Mouse (Mus musculus) MEL (cell line): ENCODE results near the gene Abcc9. TPM values are rescaled to one million over a fixed set of nuclear protein-coding genes. Genes with fewer than 3 reads are reported as not detected.

ENCODE experiments used
- DNase-seq: peaks from one replicate; pipeline ENCODE4 v3.0.0; 2011; ENCODE audit warnings: low read depth, low spot score
- H3K27ac ChIP-seq: 2 replicates; pipeline ENCODE4 v1.5.1; 2012; ENCODE audit warnings: low read depth, mild to moderate bottlenecking, control low read depth, low read length, moderate library complexity; ENCODE audit not compliant: control insufficient read depth
- H3K27me3 ChIP-seq, 2 experiments: fragments of 150-350 bp in 1 of 2; sonication (generic) in 1 of 2; 2 replicates each; pipeline ENCODE4 v1.6.1; 2012; ENCODE audit warnings: low read length in 2 of 2, mild to moderate bottlenecking in 2 of 2, improper control_type of control experiment in 1 of 2, moderate library complexity in 1 of 2; ENCODE audit not compliant: insufficient read depth in 2 of 2, control insufficient read depth in 1 of 2
- H3K36me3 ChIP-seq, 2 experiments: 2 replicates each; pipeline ENCODE4 v1.6.1; 2012 to 2014; ENCODE audit warnings: low read length in 2 of 2, improper control_type of control experiment in 1 of 2, inconsistent platforms in 1 of 2, mild to moderate bottlenecking in 1 of 2; ENCODE audit not compliant: insufficient read depth in 2 of 2, control insufficient read depth in 1 of 2
- H3K4me1 ChIP-seq, 2 experiments: fragments of 150-350 bp in 1 of 2; sonication (generic) in 1 of 2; 2 replicates each; pipeline ENCODE4 v1.6.1; 2012; ENCODE audit warnings: low read length in 2 of 2, improper control_type of control experiment in 1 of 2, mild to moderate bottlenecking in 1 of 2; ENCODE audit not compliant: insufficient read depth in 2 of 2, control insufficient read depth in 1 of 2
- H3K4me3 ChIP-seq, 2 experiments: fragments of 150-350 bp in 1 of 2; sonication (generic) in 1 of 2; 2 replicates each; pipeline ENCODE4 v1.5.1; 2012; ENCODE audit warnings: low read depth in 2 of 2, low read length in 2 of 2, mild to moderate bottlenecking in 2 of 2, moderate library complexity in 2 of 2, control low read depth in 1 of 2, improper control_type of control experiment in 1 of 2; ENCODE audit not compliant: control insufficient read depth in 1 of 2, insufficient read depth in 1 of 2
- H3K79me2 ChIP-seq: 2 replicates; pipeline ENCODE4 v1.6.1; 2012; ENCODE audit warnings: mild to moderate bottlenecking, low read length, moderate library complexity; ENCODE audit not compliant: control insufficient read depth, poor library complexity, insufficient read depth
- H3K9ac ChIP-seq: 2 replicates; pipeline ENCODE4 v1.6.1; 2012; ENCODE audit warnings: low read depth, mild to moderate bottlenecking, control low read depth, low read length, moderate library complexity; ENCODE audit not compliant: control insufficient read depth, poor library complexity, severe bottlenecking
- H3K9me3 ChIP-seq: fragments of 150-350 bp; sonication (generic); replicated peaks from 2 replicates; pipeline ENCODE4 v1.6.1; 2012; ENCODE audit warnings: mild to moderate bottlenecking, low read length, improper control_type of control experiment, moderate library complexity; ENCODE audit not compliant: insufficient read depth
- BHLHE40 ChIP-seq: IDR thresholded peaks from 2 replicates; pipeline ENCODE4 v1.6.1; 2012; ENCODE audit warnings: low read depth, mild to moderate bottlenecking, inconsistent platforms, low read length, improper control_type of control experiment, borderline replicate concordance
- CHD2 ChIP-seq: IDR thresholded peaks from 2 replicates; pipeline ENCODE4 v1.6.1; 2011; ENCODE audit warnings: low read length, improper control_type of control experiment
- E2F4 ChIP-seq: IDR thresholded peaks from 2 replicates; pipeline ENCODE4 v1.6.1; 2011; ENCODE audit warnings: low read depth, low read length, improper control_type of control experiment, borderline replicate concordance
- ELF1 ChIP-seq: IDR thresholded peaks from 2 replicates; pipeline ENCODE4 v1.6.1; 2014; ENCODE audit warnings: low read depth, mild to moderate bottlenecking, inconsistent platforms, low read length, improper control_type of control experiment, moderate library complexity
- ETS1 ChIP-seq: IDR thresholded peaks from 2 replicates; pipeline ENCODE4 v1.6.1; 2012; ENCODE audit warnings: low read depth, mild to moderate bottlenecking, inconsistent platforms, low read length, improper control_type of control experiment, moderate library complexity
- GABPA ChIP-seq: IDR thresholded peaks from 2 replicates; pipeline ENCODE4 v1.6.1; 2012; ENCODE audit warnings: low read depth, mild to moderate bottlenecking, inconsistent platforms, low read length, improper control_type of control experiment, moderate library complexity
- GATA1 ChIP-seq: IDR thresholded peaks from 2 replicates; pipeline ENCODE4 v1.6.1; 2011; ENCODE audit warnings: low read depth, low read length, improper control_type of control experiment
- KAT2A ChIP-seq: conservative IDR thresholded peaks from 2 replicates; pipeline ENCODE4 v1.6.1; 2012; ENCODE audit warnings: low read depth, low read length, improper control_type of control experiment, inconsistent platforms
- MAFK ChIP-seq: IDR thresholded peaks from 2 replicates; pipeline ENCODE4 v1.6.1; 2011; ENCODE audit warnings: low read depth, mild to moderate bottlenecking, low read length, improper control_type of control experiment, borderline replicate concordance
- MAZ ChIP-seq: IDR thresholded peaks from 2 replicates; pipeline ENCODE4 v1.6.1; 2012; ENCODE audit warnings: low read depth, mild to moderate bottlenecking, inconsistent platforms, low read length, improper control_type of control experiment
- MEF2A ChIP-seq: IDR thresholded peaks from 2 replicates; pipeline ENCODE4 v1.6.1; 2014; ENCODE audit warnings: low read depth, mild to moderate bottlenecking, inconsistent platforms, low read length, improper control_type of control experiment; ENCODE audit not compliant: poor library complexity, insufficient replicate concordance, severe bottlenecking; ENCODE audit errors: extremely low read depth
- MXI1 ChIP-seq: IDR thresholded peaks from 2 replicates; pipeline ENCODE4 v1.6.1; 2011; ENCODE audit warnings: mild to moderate bottlenecking, low read depth, low read length, improper control_type of control experiment
- MYB ChIP-seq: IDR thresholded peaks from 2 replicates; pipeline ENCODE4 v1.6.1; 2011; ENCODE audit warnings: mild to moderate bottlenecking, low read depth, low read length, improper control_type of control experiment
- MYC ChIP-seq: IDR thresholded peaks from 2 replicates; pipeline ENCODE4 v1.6.1; 2011; ENCODE audit warnings: low read depth, mild to moderate bottlenecking, low read length, improper control_type of control experiment, moderate library complexity
- NELFE ChIP-seq: IDR thresholded peaks from 2 replicates; pipeline ENCODE4 v1.6.1; 2011; ENCODE audit warnings: low read depth, low read length, improper control_type of control experiment
- NRF1 ChIP-seq: IDR thresholded peaks from 2 replicates; pipeline ENCODE4 v1.6.1; 2014; ENCODE audit warnings: low read depth, mild to moderate bottlenecking, inconsistent platforms, low read length, improper control_type of control experiment, moderate library complexity; ENCODE audit not compliant: poor library complexity, insufficient read depth, severe bottlenecking
- POLR2AphosphoS2 ChIP-seq: IDR thresholded peaks from 2 replicates; pipeline ENCODE4 v1.6.1; 2011; ENCODE audit warnings: low read length, improper control_type of control experiment
- POLR2AphosphoS5 ChIP-seq: IDR thresholded peaks from 2 replicates; pipeline ENCODE4 v1.6.1; 2012; ENCODE audit warnings: low read depth, borderline replicate concordance, mild to moderate bottlenecking, inconsistent platforms, low read length, moderate library complexity, mixed read lengths
- RCOR1 ChIP-seq: IDR thresholded peaks from 2 replicates; pipeline ENCODE4 v1.6.1; 2012; ENCODE audit warnings: low read depth, mild to moderate bottlenecking, inconsistent platforms, low read length, improper control_type of control experiment
- SMC3 ChIP-seq: IDR thresholded peaks from 2 replicates; pipeline ENCODE4 v1.6.1; 2011; ENCODE audit warnings: low read depth, low read length, improper control_type of control experiment
- TCF12 ChIP-seq: IDR thresholded peaks from 2 replicates; pipeline ENCODE4 v1.6.1; 2014; ENCODE audit warnings: low read depth, mild to moderate bottlenecking, inconsistent platforms, low read length, improper control_type of control experiment, moderate library complexity
- UBTF ChIP-seq: IDR thresholded peaks from 2 replicates; pipeline ENCODE4 v1.6.1; 2012; ENCODE audit warnings: low read depth, mild to moderate bottlenecking, inconsistent platforms, low read length, improper control_type of control experiment, moderate library complexity, borderline replicate concordance; ENCODE audit not compliant: insufficient read depth
- USF1 ChIP-seq: IDR thresholded peaks from 2 replicates; pipeline ENCODE4 v1.6.1; 2014; ENCODE audit warnings: low read depth, mild to moderate bottlenecking, inconsistent platforms, low read length, improper control_type of control experiment, moderate library complexity
- USF2 ChIP-seq, 2 experiments: IDR thresholded peaks; 2 replicates each; pipeline ENCODE4 v1.6.1; 2011 to 2012; ENCODE audit warnings: improper control_type of control experiment in 2 of 2, low read length in 2 of 2, borderline replicate concordance in 1 of 2, inconsistent platforms in 1 of 2, low read depth in 1 of 2, mild to moderate bottlenecking in 1 of 2; ENCODE audit not compliant: insufficient read depth in 1 of 2
- ZKSCAN1 ChIP-seq: IDR thresholded peaks from 2 replicates; pipeline ENCODE4 v1.6.1; 2012; ENCODE audit warnings: low read depth, mild to moderate bottlenecking, inconsistent platforms, low read length, improper control_type of control experiment, moderate library complexity
- polyA plus RNA-seq, 2 experiments: library from polyadenylated mRNA; stranded (reverse) in 1 of 2; unstranded in 1 of 2; fragments of >175 nt in 1 of 2; fragments of >200 nt in 1 of 2; gene quantifications; 2 replicates each; pipeline versions ENCODE4 v1.2.1 to v1.2.4; 2012; ENCODE audit warnings: low replicate concordance in 2 of 2, low read depth in 1 of 2; ENCODE audit not compliant: insufficient read length in 2 of 2, insufficient read depth in 1 of 2, missing spikeins in 1 of 2
- total RNA-seq: library from RNA; depleted of rRNA; stranded (reverse); fragments of 300-350 nt; gene quantifications from 2 replicates; pipeline ENCODE4 v1.2.3, GENCODE M21; 2012

Abcc9 gene
- total and polyA plus RNA-seq, 3 experiments = not detected

DNA sequence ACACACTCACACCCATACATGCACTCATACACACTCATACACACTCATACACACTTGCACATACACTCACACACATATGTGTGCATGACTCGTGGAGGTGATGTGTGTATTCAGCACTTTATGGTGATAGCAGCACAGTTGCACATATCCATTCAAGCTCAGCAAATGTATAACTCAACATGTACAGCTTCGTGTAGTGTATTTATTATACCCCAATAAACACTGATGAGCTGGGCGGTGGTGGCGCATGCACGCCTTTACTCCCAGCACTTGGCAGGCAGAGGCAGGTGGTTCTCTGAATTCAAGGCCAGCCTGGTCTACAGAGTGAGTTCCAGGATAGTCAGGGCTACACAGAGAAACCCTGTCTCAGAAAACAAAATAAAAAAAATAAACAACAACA is 43.4 kb upstream of the Abcc9 start:
- Histone ChIP-seq H3K9ac (no peak overlapping the region), H3K4me1 (peaks cover 7 to 13% of the 10 kb centered on the region in 2 experiments), H3K27ac (no peak overlapping the region), H3K36me3 (peaks cover 0 to 16% of the 10 kb centered on the region in 2 experiments; a peak in 2 of 4 replicates), H3K4me3 (no peak overlapping the region), H3K9me3 (no peaks in the 10 kb centered on the region)
- no peak for DNase-seq
- no peak for TF ChIP-seq RCOR1
- TF ChIP-seq ETS1 = no peak
- no peak for TF ChIP-seq UBTF
- TF ChIP-seq MYC = no peak
- no peak for TF ChIP-seq MXI1
- no peak for TF ChIP-seq USF1
- TF ChIP-seq MAFK = no peak
- no peak for TF ChIP-seq SMC3
- no peak for TF ChIP-seq USF2 (IDR thresholded peaks at IDR 0.05; ENCODE audit: borderline replicate concordance in 1 of 2, insufficient read depth in 1 of 2, low read depth in 1 of 2, low read length in 2 of 2)
- no peak for TF ChIP-seq GATA1
- TF ChIP-seq TCF12 = no peak
- no peak for TF ChIP-seq NELFE
- TF ChIP-seq E2F4 = no peak
- TF ChIP-seq ELF1 = no peak
- no peak for TF ChIP-seq MEF2A
- no peak for TF ChIP-seq ZKSCAN1
- TF ChIP-seq KAT2A = no peak
- TF ChIP-seq GABPA = no peak
- no peak for TF ChIP-seq POLR2AphosphoS5
- TF ChIP-seq, all 39 proteins: peak for 0
- no peaks in the 10 kb centered on the region for H3K27me3 ChIP-seq
- H3K79me2 ChIP-seq = no peaks in the 10 kb centered on the region

DNA sequence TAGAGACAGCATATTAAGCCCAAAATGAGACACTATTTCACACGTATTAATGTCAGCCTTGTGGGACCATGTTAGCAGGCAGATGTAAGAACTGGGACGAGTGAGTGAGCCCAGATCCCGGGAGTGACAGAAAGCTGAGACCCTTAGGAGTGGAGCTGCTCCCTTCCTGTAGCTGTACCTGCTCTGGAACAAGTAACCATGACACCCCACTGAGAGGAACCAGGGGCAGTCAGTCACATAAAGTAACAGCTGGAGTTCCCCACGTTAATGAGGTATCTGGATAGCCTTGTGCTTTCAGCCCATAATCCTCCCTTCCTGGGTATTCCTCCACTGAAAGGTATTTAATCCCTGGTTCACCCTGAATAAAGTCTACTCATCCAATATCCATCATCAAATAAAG is 41.1 kb upstream of the Abcc9 start:
- no peak for DNase-seq
- Histone ChIP-seq H3K9ac (no peak overlapping the region), H3K9me3 (no peaks in the 10 kb centered on the region), H3K27ac (no peak overlapping the region), H3K36me3 (peaks cover 0 to 12% of the 10 kb centered on the region in 2 experiments; a peak in 2 of 4 replicates), H3K27me3 (0 out of 4 replicates have a peak, but pooled peaks cover 0 to 3% of the 10 kb centered on the region in 2 experiments), H3K4me1 (peaks cover 7 to 8% of the 10 kb centered on the region in 2 experiments; a peak in 3 of 4 replicates), H3K79me2 (no peaks in the 10 kb centered on the region), H3K4me3 (no peak overlapping the region)
- TF ChIP-seq POLR2AphosphoS2 (no peak), NRF1 (no peak), MAZ (no peak), BHLHE40 (no peak), CHD2 (no peak), GABPA (no peak), MYB (no peak)
